In the genomic region with DNA sequence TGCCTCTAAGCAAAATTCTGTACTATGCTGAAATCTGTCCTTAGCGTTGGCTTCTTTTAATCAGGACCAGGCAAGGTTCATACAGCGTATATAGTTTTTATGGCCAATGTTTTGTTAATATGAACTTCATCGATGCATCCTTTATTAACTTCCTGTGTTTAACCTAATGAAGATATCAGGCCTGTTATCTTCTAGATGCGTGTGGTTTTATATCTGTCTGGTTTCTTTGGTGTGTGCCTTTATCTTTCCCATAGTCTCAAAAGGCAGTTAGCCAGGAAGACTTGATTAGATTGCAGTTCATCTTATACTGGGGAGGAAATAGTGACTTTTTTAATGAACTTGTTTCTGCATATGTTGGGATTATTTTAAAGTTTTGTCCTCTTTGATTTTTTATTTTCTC, we compare ENCODE assay signal across 23 mouse cellular contexts. TPM values are rescaled to one million over a fixed set of nuclear protein-coding genes. Genes with fewer than 3 reads are reported as not detected.
A peak's percentile ranks its signal among the peaks of the same experiment; 100 is the strongest.
DNase-seq lines count a peak whose midpoint lies in the region; ATAC-seq lines count a peak whose summit lies in the region.
"Had no signal": no experiment of that assay in that cellular context is flagged by ENCODE, and none has a peak within 500 bp of the region (broad histone marks: within the 10 kb centered on the region; RNA-seq: fewer than 3 reads in every experiment).

No protein-coding gene starts in this region.

- H3K9ac ChIP-seq in liver, embryonic 15.5 days = peak overlapping the region; percentile 67
- H3K9ac ChIP-seq: embryonic facial prominence, embryonic 12.5 days; forebrain, embryonic 13.5 days; forebrain, postnatal 0 days; hindbrain, embryonic 12.5 days had no signal

- peaks cover 3% of the 10 kb centered on the region; the same call in 1 of the 2 replicates for H3K9me3 ChIP-seq in erythroblast, embryonic 14.5 days (ENCODE audit: control insufficient read depth, low read length)
- H3K9me3 ChIP-seq in liver, embryonic 15.5 days (replicated peaks) = no peaks in the 10 kb centered on the region
- H3K9me3 ChIP-seq: embryonic facial prominence, embryonic 12.5 days; forebrain, embryonic 13.5 days; hindbrain, embryonic 12.5 days had no signal

- intact Hi-C loops in left cerebral cortex, postnatal 10 days (cut with DNase I) = no loop called here

- WGBS in liver, embryonic 15.5 days (ENCODE audit: insufficient replicate concordance) = 32% methylated on average over 4 of the region's 4 CpGs

- H3K36me3 ChIP-seq in erythroblast, embryonic 14.5 days (ENCODE audit: control insufficient read depth) = peaks cover 46% of the 10 kb centered on the region
- H3K36me3 ChIP-seq in liver, embryonic 15.5 days (replicated peaks) = peaks cover 25% of the 10 kb centered on the region
- H3K36me3 ChIP-seq: embryonic facial prominence, embryonic 12.5 days had no signal

- ATAC-seq in erythroblast, adult 5-6 weeks (replicated peaks; ENCODE audit: low FRiP score, poor library complexity, severe bottlenecking) = no peak
- no peak for ATAC-seq in liver, embryonic 15.5 days (ENCODE audit: insufficient read depth)
- ATAC-seq: forebrain, embryonic 13.5 days; forebrain, postnatal 0 days; hindbrain, postnatal 0 days had no signal

- H3K4me2 ChIP-seq in liver, embryonic 15.5 days = peak overlapping the region; percentile 98
- H3K4me2 ChIP-seq: embryonic facial prominence, embryonic 12.5 days; hindbrain, embryonic 12.5 days had no signal

- peak overlapping the region; percentile 98 for H3K27ac ChIP-seq in liver, embryonic 15.5 days (replicated peaks)
- H3K27ac ChIP-seq: embryonic facial prominence, embryonic 12.5 days; forebrain, embryonic 13.5 days; gastrocnemius, adult 2 months; hindbrain, embryonic 12.5 days; hindbrain, postnatal 0 days had no signal

- H3K27me3 ChIP-seq in erythroblast, embryonic 14.5 days (ENCODE audit: control insufficient read depth) = no peaks in the 10 kb centered on the region
- H3K27me3 ChIP-seq in liver, embryonic 15.5 days = no peaks in the 10 kb centered on the region
- H3K27me3 ChIP-seq: embryonic facial prominence, embryonic 12.5 days; forebrain, embryonic 13.5 days; hindbrain, embryonic 12.5 days had no signal

- H3K4me1 ChIP-seq in erythroblast, embryonic 14.5 days (ENCODE audit: control insufficient read depth) = peaks cover 72% of the 10 kb centered on the region
- H3K4me1 ChIP-seq in liver, embryonic 15.5 days (replicated peaks) = peaks cover 56% of the 10 kb centered on the region

- DNase-seq in CD4-positive helper T cell, adult 2 months (ENCODE audit: low read depth, low spot score) = peak; percentile 25
- DNase-seq in induced T-regulatory cell, adult 2 months (ENCODE audit: low read depth) = peak; percentile 35
- DNase-seq in left cerebral cortex, postnatal 10 days (ENCODE audit: extremely low spot score in 1 of 2, low spot score in 2 of 2) = no peak
- no peak for DNase-seq in cerebellum, postnatal 25 days
- DNase-seq in thymus, postnatal 36 days = no peak
- DNase-seq: adrenal gland, adult 8-10 months; adrenal gland, postnatal 36 days; B cell, adult 2 months; cerebellum, adult 11 months; cerebellum, adult 8-10 months; cerebellum, postnatal 14 days; forebrain, postnatal 0 days; gastrocnemius, adult 2 months; gastrocnemius, postnatal 25 days; heart, postnatal 10 days; heart, postnatal 4 days had no signal

- peak overlapping the region; percentile 83 for H3K4me3 ChIP-seq in erythroblast, embryonic 14.5 days (replicated peaks)
- H3K4me3 ChIP-seq in liver, embryonic 15.5 days (replicated peaks) = peak overlapping the region; percentile 76
- H3K4me3 ChIP-seq: embryonic facial prominence, embryonic 12.5 days; forebrain, embryonic 13.5 days; gastrocnemius, adult 2 months; hindbrain, embryonic 12.5 days had no signal

RNA-seq across cellular contexts. Expression of a gene that starts 2.5 kb away (rescaled TPM):
- polyA plus RNA-seq in erythroblast, embryonic 14.5 days (2012) = 3.3 and 4.3 TPM in 2 replicates
- total RNA-seq in erythroblast, adult 5-6 weeks (2015; ENCODE audit: low replicate concordance) = 31.7 and 53.5 TPM in 2 replicates
- 27.5 and 55.0 TPM in 2 replicates for total RNA-seq in erythroblast, adult 5-6 weeks (2017; ENCODE audit: low replicate concordance)
- 78.9 and 85.1 TPM in 2 replicates for polyA plus RNA-seq in liver, embryonic 15.5 days (2015; fragmentation: Nextera tagmentation; extraction: Ambion mirVana)
- total RNA-seq in left cerebral cortex, postnatal 10 days (2021) = 1 to 10 TPM; 1.2 to 1.7 TPM

RNA-seq across cellular contexts. Expression of a gene that starts 51.7 kb away (rescaled TPM):
- polyA plus RNA-seq in erythroblast, embryonic 14.5 days (2012) = 0.08 and 0.13 TPM in 2 replicates
- 1.7 and 6.5 TPM in 2 replicates for total RNA-seq in erythroblast, adult 5-6 weeks (2015; ENCODE audit: low replicate concordance)
- 8.9 and 10.8 TPM in 2 replicates for total RNA-seq in erythroblast, adult 5-6 weeks (2017; ENCODE audit: low replicate concordance)
- polyA plus RNA-seq in liver, embryonic 15.5 days (2015; fragmentation: Nextera tagmentation; extraction: Ambion mirVana) = 3.8 and 4.2 TPM in 2 replicates
- 10 to 100 TPM; 12.5 to 13.2 TPM for total RNA-seq in left cerebral cortex, postnatal 10 days (2021)

Comparison
In these comparisons a context has a peak if more than half of its experiments do, and no peak if none do; other contexts are left out.
1. DNase-seq: peak in CD4-positive helper T cell, adult 2 months (single experiment) and induced T-regulatory cell, adult 2 months (single experiment); none in left cerebral cortex, postnatal 10 days (0 of 2), cerebellum, postnatal 25 days (0 of 2) and thymus, postnatal 36 days (0 of 2).
2. RNA of a gene that starts 2.5 kb away (total RNA-seq): 27.5 to 55.0 TPM in erythroblast, adult 5-6 weeks; 1.2 to 1.7 TPM in left cerebral cortex, postnatal 10 days; every median in the first group is over 10 times any median in the second.